8 mouse cellular contexts compared by ENCODE assay signal in genomic region chr14:20181466-20181921, GRCm38 (mm10). TPM values are rescaled to one million over a fixed set of nuclear protein-coding genes. Genes with fewer than 3 reads are reported as not detected.
A peak's percentile ranks its signal among the peaks of the same experiment; 100 is the strongest.
DNase-seq lines count a peak whose midpoint lies in the region; ATAC-seq and TF ChIP-seq lines count a peak whose summit lies in the region.

TSS of gene Kcnk5 (minus strand) at chr14:20181809.

- peak within 1 kb of the TSS; percentile 91 for H3K4me2 ChIP-seq in embryonic facial prominence, embryonic 11.5 days (ENCODE audit: low read depth, low read length)
- peak within 1 kb of the TSS; percentile 91 for H3K4me2 ChIP-seq in intestine, postnatal 0 days (replicated peaks; ENCODE audit: low read depth)
- H3K4me2 ChIP-seq in midbrain, embryonic 11.5 days: peak within 1 kb of the TSS; percentile 55

- 1% methylated on average over 36 of the region's 36 CpGs for WGBS in embryonic facial prominence, embryonic 11.5 days
- under 1% methylated on average over 36 of the region's 36 CpGs for WGBS in intestine, postnatal 0 days
- 0% methylated on average over 36 of the region's 36 CpGs for WGBS in midbrain, embryonic 11.5 days

- intact Hi-C loops in left cerebral cortex, postnatal 4 days (cut with DNase I): no loop called here

- H3K9ac ChIP-seq in embryonic facial prominence, embryonic 11.5 days (replicated peaks; ENCODE audit: low read length): peak within 1 kb of the TSS; percentile 61
- H3K9ac ChIP-seq in intestine, postnatal 0 days (ENCODE audit: low read depth, low read length): peak within 1 kb of the TSS; percentile 67
- H3K9ac ChIP-seq in midbrain, embryonic 11.5 days (ENCODE audit: low read length): peak within 1 kb of the TSS; percentile 55

- peak; percentile 86 for ATAC-seq in embryonic facial prominence, embryonic 11.5 days (replicated peaks; ENCODE audit: insufficient number of reproducible peaks, low FRiP score, low TSS enrichment, low read depth)
- peak; percentile 90 for ATAC-seq in granulocyte monocyte progenitor cell, adult 5-6 weeks (replicated peaks; ENCODE audit: poor library complexity, severe bottlenecking)
- peak; percentile 89 for ATAC-seq in intestine, postnatal 0 days
- ATAC-seq in midbrain, embryonic 11.5 days (ENCODE audit: low FRiP score): peak; percentile 93

- TF ChIP-seq CTCF in intestine, postnatal 0 days (IDR thresholded peaks at IDR 0.05; ENCODE audit: low read depth): peak; percentile 11; the same call in 1 of the 2 replicates

- peak; percentile 93 for DNase-seq in adrenal gland, postnatal 25 days
- peak; percentile 94 for DNase-seq in embryonic facial prominence, embryonic 11.5 days (ENCODE audit: low spot score)
- peak; percentile 80 for DNase-seq in left cerebral cortex, postnatal 4 days
- DNase-seq in midbrain, embryonic 11.5 days (ENCODE audit: low spot score, missing footprints): peak; percentile 99
- DNase-seq in skeletal muscle tissue, adult 2 months (ENCODE audit: low read depth, low spot score): peak; percentile 73
- no peak for DNase-seq in MN1 (ENCODE audit: low spot score)

- H3K9me3 ChIP-seq in embryonic facial prominence, embryonic 11.5 days (replicated peaks; ENCODE audit: control insufficient read depth, low read length): no peaks in the 10 kb centered on the region
- no peaks in the 10 kb centered on the region for H3K9me3 ChIP-seq in intestine, postnatal 0 days (ENCODE audit: control insufficient read depth)
- no peaks in the 10 kb centered on the region for H3K9me3 ChIP-seq in midbrain, embryonic 11.5 days (ENCODE audit: control insufficient read depth, low read length)

- no peaks in the 10 kb centered on the region for H3K36me3 ChIP-seq in embryonic facial prominence, embryonic 11.5 days (replicated peaks; ENCODE audit: control insufficient read depth, insufficient read depth, low read depth, low read length)
- H3K36me3 ChIP-seq in intestine, postnatal 0 days (ENCODE audit: control insufficient read depth, insufficient read depth): no peaks in the 10 kb centered on the region
- H3K36me3 ChIP-seq in midbrain, embryonic 11.5 days (ENCODE audit: control insufficient read depth, insufficient read depth, low read length): no peaks in the 10 kb centered on the region

- H3K4me3 ChIP-seq in embryonic facial prominence, embryonic 11.5 days (ENCODE audit: low read depth, low read length): peak within 1 kb of the TSS; percentile 51
- H3K4me3 ChIP-seq in intestine, postnatal 0 days (ENCODE audit: low read depth, low read length): peak within 1 kb of the TSS; percentile 69
- H3K4me3 ChIP-seq in midbrain, embryonic 11.5 days (ENCODE audit: low read depth, low read length): peak within 1 kb of the TSS; percentile 47

- no peaks in the 10 kb centered on the region for H3K27me3 ChIP-seq in embryonic facial prominence, embryonic 11.5 days (ENCODE audit: control insufficient read depth, insufficient read depth, low read length)
- H3K27me3 ChIP-seq in intestine, postnatal 0 days (replicated peaks; ENCODE audit: control insufficient read depth, insufficient read depth, low read length): no peaks in the 10 kb centered on the region
- no peaks in the 10 kb centered on the region; the same call in 1 of the 2 replicates for H3K27me3 ChIP-seq in midbrain, embryonic 11.5 days (ENCODE audit: control insufficient read depth, insufficient read depth, low read length)

- peaks cover 8% of the 10 kb centered on the region for H3K4me1 ChIP-seq in embryonic facial prominence, embryonic 11.5 days (ENCODE audit: control insufficient read depth, insufficient read depth, low read length)
- H3K4me1 ChIP-seq in intestine, postnatal 0 days (replicated peaks; ENCODE audit: control insufficient read depth, insufficient read depth, low read length): peaks cover 4% of the 10 kb centered on the region; the same call in 1 of the 2 replicates
- peaks cover 34% of the 10 kb centered on the region for H3K4me1 ChIP-seq in midbrain, embryonic 11.5 days (ENCODE audit: control insufficient read depth, insufficient read depth, low read length)

- H3K27ac ChIP-seq in embryonic facial prominence, embryonic 11.5 days (replicated peaks; ENCODE audit: low read depth, low read length): no peak within 1 kb of the TSS
- H3K27ac ChIP-seq in intestine, postnatal 0 days (ENCODE audit: low read depth, low read length): peak within 1 kb of the TSS; percentile 73
- H3K27ac ChIP-seq in midbrain, embryonic 11.5 days (ENCODE audit: low read depth, low read length): no peak within 1 kb of the TSS

RNA-seq across cellular contexts. Expression of gene Kcnk5, which starts in this region (rescaled TPM):
- total RNA-seq in adrenal gland, postnatal 25 days (2021): 5.9 and 12.0 TPM in 2 replicates
- polyA plus RNA-seq in embryonic facial prominence, embryonic 11.5 days (2014; fragmentation: Nextera tagmentation; extraction: Ambion mirVana): 4.5 and 5.2 TPM in 2 replicates
- total RNA-seq in granulocyte monocyte progenitor cell, adult 5-6 weeks (2014; fragmentation: Nextera tagmentation): 2.0 TPM in 1 of 2 replicates, not detected in the other
- 3.1 and 4.2 TPM in 2 replicates for total RNA-seq in granulocyte monocyte progenitor cell, adult 5-6 weeks (2017)
- polyA plus RNA-seq in intestine, postnatal 0 days (2015; fragmentation: Nextera tagmentation; extraction: Ambion mirVana): 10.0 and 10.9 TPM in 2 replicates
- 1 to 10 TPM in 1 of 2 experiments, under 1 TPM in 1; 0.83 to 1.0 TPM for total RNA-seq in left cerebral cortex, postnatal 4 days (2021)
- 4.5 and 6.6 TPM in 2 replicates for polyA plus RNA-seq in midbrain, embryonic 11.5 days (2014; fragmentation: Nextera tagmentation; extraction: Ambion mirVana)
